Mouse (Mus musculus) neural tube, embryonic 15.5 days (tissue): ENCODE results near the gene Ppp2r5c. TPM values are rescaled to one million over a fixed set of nuclear protein-coding genes. Genes with fewer than 3 reads are reported as not detected.

Experiments
- ATAC-seq: fragments of 200-750 bp; cut with Nextera tagmentation; 2 replicates; pipeline ENCODE4 v1.8.0; 2017; ENCODE audit warnings: mild to moderate bottlenecking, moderate TSS enrichment, moderate library complexity; ENCODE audit not compliant: low FRiP score
- H3K27ac ChIP-seq: fragments of 300-500 bp; sonication (generic); replicated peaks from 2 replicates; pipeline ENCODE4 v1.5.1; 2015; ENCODE audit warnings: mild to moderate bottlenecking, inconsistent platforms
- H3K27me3 ChIP-seq: fragments of 300-500 bp; sonication (generic); replicated peaks from 2 replicates; pipeline ENCODE4 v1.6.1; 2015; ENCODE audit warnings: inconsistent platforms
- H3K36me3 ChIP-seq: fragments of 300-500 bp; sonication (generic); 2 replicates; pipeline ENCODE4 v1.6.1; 2015; ENCODE audit warnings: inconsistent platforms
- H3K4me1 ChIP-seq: fragments of 300-500 bp; sonication (generic); 2 replicates; pipeline ENCODE4 v1.6.1; 2015; ENCODE audit warnings: inconsistent platforms
- H3K4me2 ChIP-seq: fragments of 300-500 bp; sonication (generic); 2 replicates; pipeline ENCODE4 v1.6.1; 2015; ENCODE audit warnings: inconsistent platforms, mild to moderate bottlenecking, moderate library complexity
- H3K4me3 ChIP-seq: fragments of 300-500 bp; sonication (generic); replicated peaks from 2 replicates; pipeline ENCODE4 v1.5.1; 2015; ENCODE audit warnings: mild to moderate bottlenecking, inconsistent platforms
- H3K9ac ChIP-seq: fragments of 300-500 bp; sonication (generic); replicated peaks from 2 replicates; pipeline ENCODE4 v1.6.1; 2015; ENCODE audit warnings: mild to moderate bottlenecking, inconsistent platforms
- H3K9me3 ChIP-seq: fragments of 300-500 bp; sonication (generic); replicated peaks from 2 replicates; pipeline ENCODE4 v1.6.1; 2016; ENCODE audit warnings: inconsistent platforms
- WGBS: fragments of 180-500 bp; shearing (Covaris S2); methylation state at CpG from one replicate; pipeline ENCODE4 v1.1.7; 2015; ENCODE audit warnings: mixed read lengths; 5-methylcytosine and 5-hydroxymethylcytosine counted together
- polyA plus RNA-seq: library from polyadenylated mRNA; unstranded; fragments of >200 nt; fragmentation: Nextera tagmentation; extraction: Ambion mirVana; gene quantifications from 2 replicates; pipeline ENCODE4 v1.2.1, GENCODE M21; 2015

The Ppp2r5c gene
- polyA plus RNA-seq, 1 experiment from 2014 or later, result 149 TPM

GRCm38 (mm10) chr12:110532711-110533110 is 85.8 kb downstream of the Ppp2r5c start:
- 89% methylated on average over 6 of the region's 6 CpGs for WGBS
- no peak overlapping the region for H3K4me2 ChIP-seq
- no peaks in the 10 kb centered on the region for H3K27me3 ChIP-seq
- no peak overlapping the region for H3K9ac ChIP-seq
- no peaks in the 10 kb centered on the region for H3K9me3 ChIP-seq
- H3K4me3 ChIP-seq, result no peak overlapping the region
- peaks cover 11% of the 10 kb centered on the region; the same call in 1 of the 2 replicates for H3K4me1 ChIP-seq
- ATAC-seq, result no peak
- H3K36me3 ChIP-seq, result no peaks in the 10 kb centered on the region
- H3K27ac ChIP-seq, result no peak overlapping the region

GRCm38 (mm10) chr12:110533151-110533550 is 86.2 kb downstream of the Ppp2r5c start:
- no peak overlapping the region for H3K9ac ChIP-seq
- H3K27me3 ChIP-seq, result no peaks in the 10 kb centered on the region
- no peak overlapping the region for H3K4me2 ChIP-seq
- no peaks in the 10 kb centered on the region for H3K36me3 ChIP-seq
- H3K4me3 ChIP-seq, result no peak overlapping the region
- H3K27ac ChIP-seq, result no peak overlapping the region
- no peak for ATAC-seq
- H3K4me1 ChIP-seq, result peaks cover 13% of the 10 kb centered on the region; the same call in 1 of the 2 replicates
- no peaks in the 10 kb centered on the region for H3K9me3 ChIP-seq
- WGBS, result 82% methylated on average over 2 of the region's 2 CpGs

- no peak overlapping the region for H3K4me2 ChIP-seq
- no peaks in the 10 kb centered on the region for H3K9me3 ChIP-seq
- no peaks in the 10 kb centered on the region for H3K36me3 ChIP-seq
- H3K4me3 ChIP-seq, result no peak overlapping the region
- no peak overlapping the region for H3K9ac ChIP-seq
- no peaks in the 10 kb centered on the region for H3K27me3 ChIP-seq
- WGBS, result 94% methylated on average over 3 of the region's 3 CpGs
- H3K27ac ChIP-seq, result no peak overlapping the region
- peaks cover 13% of the 10 kb centered on the region; the same call in 1 of the 2 replicates for H3K4me1 ChIP-seq
- no peak for ATAC-seq
Observed at GRCm38 (mm10) chr12:110533832-110534231, 86.9 kb downstream of the Ppp2r5c start.

- Histone ChIP-seq H3K9me3 (no peaks in the 10 kb centered on the region), H3K4me3 (no peak overlapping the region), H3K27me3 (no peaks in the 10 kb centered on the region), H3K36me3 (no peaks in the 10 kb centered on the region), H3K9ac (no peak overlapping the region), H3K27ac (no peak overlapping the region), H3K4me1 (peaks cover 13% of the 10 kb centered on the region; the same call in 1 of the 2 replicates), H3K4me2 (no peak overlapping the region)
- no peak for ATAC-seq
- 95% methylated on average over 5 of the region's 5 CpGs for WGBS
Observed at GRCm38 (mm10) chr12:110535361-110535760, 88.4 kb downstream of the Ppp2r5c start.

- no peaks in the 10 kb centered on the region for H3K36me3 ChIP-seq
- no peak overlapping the region; the same call in 1 of the 2 replicates for H3K27ac ChIP-seq
- WGBS, result 26% methylated on average over 8 of the region's 8 CpGs
- peaks cover 13% of the 10 kb centered on the region; the same call in 1 of the 2 replicates for H3K4me1 ChIP-seq
- H3K9me3 ChIP-seq, result no peaks in the 10 kb centered on the region
- peak; percentile 79 for ATAC-seq
- H3K9ac ChIP-seq, result no peak overlapping the region
- H3K4me2 ChIP-seq, result no peak overlapping the region
- no peak overlapping the region for H3K4me3 ChIP-seq
- no peaks in the 10 kb centered on the region for H3K27me3 ChIP-seq
Observed at GRCm38 (mm10) chr12:110537751-110538150, 90.8 kb downstream of the Ppp2r5c start.

GRCm38 (mm10) chr12:110539346-110539745 is 92.4 kb downstream of the Ppp2r5c start:
- WGBS, result 89% methylated on average over 10 of the region's 10 CpGs
- Histone ChIP-seq H3K4me2 (no peak overlapping the region), H3K4me1 (peaks cover 13% of the 10 kb centered on the region; the same call in 1 of the 2 replicates), H3K9ac (no peak overlapping the region), H3K4me3 (no peak overlapping the region), H3K27ac (no peak overlapping the region), H3K9me3 (no peaks in the 10 kb centered on the region), H3K36me3 (no peaks in the 10 kb centered on the region), H3K27me3 (no peaks in the 10 kb centered on the region)
- no peak for ATAC-seq

- 81% methylated on average over 9 of the region's 9 CpGs for WGBS
- Histone ChIP-seq H3K4me1 (peaks cover 13% of the 10 kb centered on the region; the same call in 1 of the 2 replicates), H3K9me3 (no peaks in the 10 kb centered on the region), H3K4me2 (no peak overlapping the region), H3K27ac (no peak overlapping the region), H3K9ac (no peak overlapping the region), H3K27me3 (no peaks in the 10 kb centered on the region), H3K4me3 (no peak overlapping the region), H3K36me3 (0 out of 2 replicates have a peak, but pooled peaks cover 3% of the 10 kb centered on the region)
- ATAC-seq, result no peak
Observed at GRCm38 (mm10) chr12:110539798-110540197, 92.9 kb downstream of the Ppp2r5c start.

GRCm38 (mm10) chr12:110540273-110540672 is 93.4 kb downstream of the Ppp2r5c start:
- WGBS, result 87% methylated on average over 8 of the region's 8 CpGs
- no peaks in the 10 kb centered on the region for H3K9me3 ChIP-seq
- ATAC-seq, result no peak
- no peaks in the 10 kb centered on the region for H3K27me3 ChIP-seq
- H3K4me2 ChIP-seq, result no peak overlapping the region
- H3K27ac ChIP-seq, result no peak overlapping the region
- H3K4me1 ChIP-seq, result peaks cover 12% of the 10 kb centered on the region; the same call in 1 of the 2 replicates
- no peak overlapping the region for H3K4me3 ChIP-seq
- H3K9ac ChIP-seq, result no peak overlapping the region
- 0 out of 2 replicates have a peak, but pooled peaks cover 3% of the 10 kb centered on the region for H3K36me3 ChIP-seq

- H3K9me3 ChIP-seq, result no peaks in the 10 kb centered on the region
- peaks cover 11% of the 10 kb centered on the region; the same call in 1 of the 2 replicates for H3K4me1 ChIP-seq
- WGBS, result 79% methylated on average over 8 of the region's 8 CpGs
- peaks cover 8% of the 10 kb centered on the region for H3K36me3 ChIP-seq
- ATAC-seq, result no peak
- H3K4me2 ChIP-seq, result no peak overlapping the region
- H3K4me3 ChIP-seq, result no peak overlapping the region
- H3K27ac ChIP-seq, result no peak overlapping the region
- no peak overlapping the region for H3K9ac ChIP-seq
- no peaks in the 10 kb centered on the region for H3K27me3 ChIP-seq
Observed at GRCm38 (mm10) chr12:110541001-110541400, 94.1 kb downstream of the Ppp2r5c start.

- Histone ChIP-seq H3K4me3 (no peak overlapping the region), H3K4me2 (no peak overlapping the region), H3K9ac (no peak overlapping the region), H3K9me3 (no peaks in the 10 kb centered on the region), H3K27ac (no peak overlapping the region), H3K4me1 (peaks cover 11% of the 10 kb centered on the region; the same call in 1 of the 2 replicates), H3K36me3 (peaks cover 13% of the 10 kb centered on the region), H3K27me3 (no peaks in the 10 kb centered on the region)
- ATAC-seq, result no peak
- 78% methylated on average over 5 of the region's 5 CpGs for WGBS
Observed at GRCm38 (mm10) chr12:110541528-110541927, 94.6 kb downstream of the Ppp2r5c start.

- Histone ChIP-seq H3K4me3 (no peak overlapping the region), H3K4me1 (no peaks in the 10 kb centered on the region), H3K27ac (no peak overlapping the region), H3K4me2 (no peak overlapping the region), H3K9ac (no peak overlapping the region), H3K9me3 (no peaks in the 10 kb centered on the region), H3K27me3 (no peaks in the 10 kb centered on the region), H3K36me3 (peaks cover 32% of the 10 kb centered on the region)
- ATAC-seq, result no peak
- 87% methylated on average over 4 of the region's 4 CpGs for WGBS
Observed at GRCm38 (mm10) chr12:110545040-110545701, 98.3 kb downstream of the Ppp2r5c start.

GRCm38 (mm10) chr12:110547573-110547972 is 100.7 kb downstream of the Ppp2r5c start:
- 94% methylated on average over 12 of the region's 12 CpGs for WGBS
- Histone ChIP-seq H3K36me3 (peaks cover 49% of the 10 kb centered on the region), H3K9me3 (no peaks in the 10 kb centered on the region)

More at GRCm38 (mm10) chr12:110547573-110547972, 100.7 kb downstream of the Ppp2r5c start:
- Histone ChIP-seq H3K9ac (no peak overlapping the region), H3K4me2 (no peak overlapping the region), H3K27me3 (no peaks in the 10 kb centered on the region), H3K27ac (no peak overlapping the region), H3K4me3 (no peak overlapping the region), H3K4me1 (no peaks in the 10 kb centered on the region)
- ATAC-seq, result no peak
